Mouse (Mus musculus) CH12F3 (cell line): ENCODE measurements around the gene Dhx15.

Source experiments
- in situ Hi-C: fragments of 300-500 bp; cut with MboI; formaldehyde crosslinking; loops from 2 replicates; pipeline ENCODE4 v1.14.3; 2020; ENCODE audit warnings: low sequenced_read_pairs

The Dhx15 gene

DNA sequence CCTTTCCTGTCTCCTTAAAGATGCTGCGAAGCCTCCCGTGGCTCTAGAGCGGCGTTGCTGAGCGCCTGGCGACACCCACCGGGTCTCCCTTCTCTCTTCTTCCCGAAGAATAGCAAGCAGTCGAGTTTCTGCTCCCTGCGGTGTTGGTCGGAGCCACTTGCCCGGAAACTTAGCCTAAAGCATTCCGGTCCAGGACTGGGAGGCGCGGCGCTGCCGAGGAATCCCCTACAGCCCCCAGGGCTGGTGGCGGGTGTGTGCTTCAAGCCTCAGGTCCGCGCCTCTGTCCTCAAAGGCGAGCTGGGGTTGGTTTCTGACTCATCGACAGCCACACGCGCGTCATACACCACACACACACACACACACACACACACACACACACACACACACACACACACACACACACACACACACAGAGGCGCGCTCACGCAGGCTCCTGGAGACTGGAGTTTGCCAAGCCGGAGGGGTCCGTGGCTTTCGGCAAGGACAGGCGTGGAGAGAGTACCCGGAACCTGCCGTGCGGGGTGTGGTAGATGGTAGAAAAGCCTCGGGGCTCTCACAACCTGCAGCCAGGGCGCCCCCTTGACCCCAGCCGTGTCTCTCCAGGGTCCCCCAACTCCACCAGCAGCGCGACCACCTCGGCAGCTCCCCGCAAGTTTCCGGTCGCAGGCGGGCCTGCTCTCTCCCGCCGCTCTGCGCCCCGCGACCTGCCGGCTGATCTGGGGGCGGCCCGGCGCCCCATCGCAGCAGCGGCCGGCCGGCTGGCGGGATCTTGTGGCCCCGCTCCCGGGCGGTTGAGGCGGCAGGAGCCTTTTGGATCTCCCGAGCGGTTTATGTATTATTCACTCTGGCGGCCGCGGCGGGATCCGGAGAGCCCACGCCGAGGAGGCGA is 77.1 kb downstream of the Dhx15 start:
- in situ Hi-C loops, result no loop called here

DNA sequence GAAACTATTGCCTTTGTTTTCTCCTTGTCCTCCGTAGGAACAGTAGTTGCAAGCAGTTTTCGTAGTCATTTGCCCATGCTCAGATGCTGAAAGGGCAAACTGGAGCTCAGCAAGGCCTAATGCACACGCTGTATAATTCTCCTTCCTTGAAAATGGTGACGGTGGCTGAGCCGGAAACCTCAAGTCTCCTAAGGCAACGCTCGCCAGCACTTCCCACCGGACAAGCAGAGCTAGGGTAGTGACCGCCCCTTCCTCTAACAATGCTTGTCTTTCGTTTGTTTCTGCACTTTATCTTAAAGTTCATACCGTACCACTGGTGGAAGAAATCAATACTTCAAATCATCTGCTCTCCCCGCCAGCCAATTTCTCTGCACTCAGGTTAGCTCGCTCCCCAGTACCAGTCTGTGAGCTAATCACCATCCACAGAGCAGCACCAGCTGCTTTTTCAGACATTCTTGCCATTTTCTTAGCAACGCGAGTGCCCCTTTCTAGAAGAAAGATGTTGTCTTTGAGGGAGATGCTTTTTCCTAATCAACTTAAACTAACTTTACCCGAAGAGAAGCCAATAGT is 78.0 kb downstream of the Dhx15 start:
- in situ Hi-C loops, result no loop called here

DNA sequence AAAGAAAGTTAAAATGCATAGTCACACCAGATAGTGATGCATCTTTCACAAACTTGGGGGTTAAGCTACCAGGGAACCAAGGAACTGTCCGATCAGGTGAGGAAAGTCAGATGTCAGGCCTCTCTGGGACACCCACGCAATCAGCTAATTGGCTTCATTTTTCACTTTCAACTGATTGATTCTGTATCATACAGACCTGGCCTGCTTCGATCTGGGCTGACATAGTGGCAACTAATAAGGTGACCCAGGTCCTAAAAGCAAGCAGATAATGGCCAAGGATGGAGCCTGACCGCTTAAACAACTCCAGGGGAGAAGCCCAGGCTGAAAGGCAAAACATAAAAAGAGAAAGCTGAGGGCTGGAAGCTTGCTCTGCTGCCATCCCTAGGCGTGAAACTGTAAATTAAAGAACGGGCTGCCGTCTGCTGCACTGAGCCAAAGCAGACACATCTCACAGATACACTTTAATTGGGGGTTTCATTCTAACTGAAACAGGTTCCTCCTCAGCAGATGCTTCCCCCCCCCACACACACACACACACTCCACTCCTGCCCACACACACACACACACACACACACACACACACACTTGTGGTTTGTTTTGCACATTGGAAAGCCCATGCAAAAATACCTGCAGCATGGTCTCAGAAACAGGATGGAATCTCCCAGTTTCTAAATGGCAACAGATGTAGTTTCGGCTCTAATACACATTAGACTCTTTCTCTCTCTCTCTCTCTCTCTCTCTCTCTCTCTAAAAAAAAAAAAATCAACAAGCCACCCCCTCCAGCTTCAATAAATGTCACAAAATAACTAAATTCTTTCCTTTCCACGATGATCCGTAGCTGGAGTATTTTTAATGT is 79.3 kb downstream of the Dhx15 start:
- in situ Hi-C loops, result no loop called here
